Mouse (Mus musculus) cortical plate, adult 2 months (tissue): ENCODE measurements around the gene Rwdd3. TPM values are rescaled to one million over a fixed set of nuclear protein-coding genes. Genes with fewer than 3 reads are reported as not detected.

ENCODE experiments used
- H3K27ac ChIP-seq: fragments of 200-500 bp; 2 replicates; pipeline ENCODE4 v1.5.1; 2012; ENCODE audit warnings: low read length, control low read depth, inconsistent platforms; ENCODE audit not compliant: insufficient read depth
- H3K4me1 ChIP-seq: fragments of 200-500 bp; 2 replicates; pipeline ENCODE4 v1.6.1; 2011; ENCODE audit warnings: low read length; ENCODE audit not compliant: control insufficient read depth, insufficient read depth
- H3K4me3 ChIP-seq: fragments of 200-500 bp; 2 replicates; pipeline ENCODE4 v1.5.1; 2011; ENCODE audit warnings: mild to moderate bottlenecking, low read length, control low read depth; ENCODE audit not compliant: insufficient read depth
- CTCF ChIP-seq: fragments of 200-500 bp; IDR thresholded peaks from 2 replicates; pipeline ENCODE4 v1.5.1; 2011; ENCODE audit warnings: mild to moderate bottlenecking, control low read depth, low read length; ENCODE audit not compliant: insufficient read depth; ENCODE audit errors: extremely low read depth
- POLR2A ChIP-seq: fragments of 200-500 bp; IDR thresholded peaks from 2 replicates; pipeline ENCODE4 v1.6.1; 2011; ENCODE audit warnings: mild to moderate bottlenecking, low read length, control low read depth; ENCODE audit not compliant: insufficient read depth; ENCODE audit errors: extremely low read depth
- polyA plus RNA-seq: library from polyadenylated mRNA; depleted of rRNA; stranded (reverse); fragments of >200 nt; gene quantifications from 2 replicates; pipeline ENCODE4 v1.2.3, GENCODE M21; 2012

The Rwdd3 gene
- polyA plus RNA-seq, 1 experiment = 5.9 TPM

GRCm38 (mm10) chr3:121163271-121163819, 8.2 kb downstream of the Rwdd3 start:
- Histone ChIP-seq H3K4me1 (no peaks in the 10 kb centered on the region), H3K27ac (no peak overlapping the region), H3K4me3 (no peak overlapping the region)
- peak; percentile 70 for TF ChIP-seq CTCF
- TF ChIP-seq POLR2A = no peak

GRCm38 (mm10) chr3:121161661-121162060, 9.8 kb downstream of the Rwdd3 start:
- H3K4me3 ChIP-seq = no peak overlapping the region
- TF ChIP-seq CTCF (peak; percentile 25; the same call in 1 of the 2 replicates), POLR2A (no peak)
- no peak overlapping the region for H3K27ac ChIP-seq
- no peaks in the 10 kb centered on the region for H3K4me1 ChIP-seq

- TF ChIP-seq CTCF = no peak
- no peak for TF ChIP-seq POLR2A
- no peak overlapping the region for H3K27ac ChIP-seq
- H3K4me1 ChIP-seq = no peaks in the 10 kb centered on the region
- no peak overlapping the region for H3K4me3 ChIP-seq
Measured at GRCm38 (mm10) chr3:121160424-121160823, 11.1 kb downstream of the Rwdd3 start.

- Histone ChIP-seq H3K4me3 (no peak overlapping the region), H3K4me1 (no peaks in the 10 kb centered on the region), H3K27ac (no peak overlapping the region)
- TF ChIP-seq POLR2A = no peak
- no peak for TF ChIP-seq CTCF
Measured at GRCm38 (mm10) chr3:121159566-121159965, 11.9 kb downstream of the Rwdd3 start.

- Histone ChIP-seq H3K4me1 (no peaks in the 10 kb centered on the region), H3K4me3 (no peak overlapping the region), H3K27ac (no peak overlapping the region)
- TF ChIP-seq POLR2A = no peak
Measured at GRCm38 (mm10) chr3:121158901-121159351, 12.6 kb downstream of the Rwdd3 start.

DNA sequence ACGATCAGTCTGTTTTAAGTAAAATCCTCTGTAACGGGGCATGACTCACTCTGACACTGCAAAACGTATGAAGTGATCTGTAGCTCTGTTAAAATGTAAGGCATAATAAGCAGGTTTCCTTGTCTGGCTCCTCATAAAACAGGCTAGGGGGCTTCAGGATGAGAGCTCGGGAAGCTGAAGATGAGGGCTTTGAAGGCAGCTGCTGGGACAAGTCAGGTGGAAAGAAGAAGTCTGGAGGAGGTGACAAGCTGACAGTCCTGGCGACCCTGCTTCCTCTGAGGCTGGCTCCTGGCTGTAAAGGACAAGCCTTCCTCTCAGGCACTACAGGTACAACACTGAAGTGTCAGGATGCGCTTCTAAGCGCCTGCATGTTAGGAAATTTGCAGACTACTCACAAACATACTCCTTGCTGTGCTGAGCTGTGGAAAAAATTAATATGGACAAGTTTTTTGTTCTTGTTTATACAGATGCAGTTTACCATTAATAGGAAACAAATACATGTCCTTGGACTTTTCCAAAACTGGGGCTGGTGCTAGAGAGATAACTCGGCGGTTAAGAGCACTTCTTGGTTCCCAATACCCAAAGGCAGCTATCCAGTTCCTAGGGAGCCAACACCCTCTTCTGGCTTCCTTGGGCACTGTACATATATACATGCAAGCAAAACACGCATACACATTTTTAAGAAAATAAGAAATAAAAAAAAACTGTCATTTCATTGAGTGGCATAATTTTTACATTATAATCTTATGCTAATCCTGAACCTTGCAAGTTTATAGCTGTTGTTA, 13.8 kb downstream of the Rwdd3 start:
- Histone ChIP-seq H3K4me1 (no peaks in the 10 kb centered on the region), H3K27ac (0 out of 2 replicates have a peak overlapping the region, but pooled peaks have one; percentile 26), H3K4me3 (no peak overlapping the region)
- no peak for TF ChIP-seq POLR2A
- no peak for TF ChIP-seq CTCF

DNA sequence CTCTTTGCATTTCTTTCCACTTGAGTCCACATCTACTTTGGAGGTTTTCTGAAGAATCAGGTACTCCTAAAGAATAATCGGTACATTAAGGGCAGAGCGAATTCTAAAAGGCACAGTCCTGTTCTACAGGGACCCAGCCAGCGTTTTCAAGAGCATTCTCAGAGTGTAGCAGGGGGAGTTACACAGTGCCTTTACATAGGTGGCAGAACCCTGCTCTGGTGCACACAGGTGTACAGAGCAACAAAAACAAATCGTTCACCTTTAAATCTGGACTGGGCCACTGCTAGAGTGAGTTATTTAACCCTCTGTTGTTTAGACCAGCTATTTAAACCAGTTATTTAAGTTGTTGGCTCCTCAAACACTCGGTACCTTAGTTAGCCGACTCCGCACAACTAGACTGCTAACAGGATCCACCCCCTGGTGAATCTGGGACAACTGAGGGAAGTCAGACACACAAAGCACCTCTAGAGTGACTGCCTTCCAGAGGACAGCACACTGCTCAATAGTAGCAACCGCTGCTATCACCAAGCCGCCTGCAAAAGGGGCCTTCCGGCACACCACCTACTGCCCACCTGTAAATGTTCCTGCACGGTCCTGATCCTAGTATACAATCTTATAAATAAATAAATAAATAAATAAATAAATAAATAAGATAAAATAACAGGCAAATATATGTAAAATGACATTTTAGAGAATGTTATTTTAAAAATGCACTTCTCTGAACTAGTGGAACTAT, 14.9 kb downstream of the Rwdd3 start:
- TF ChIP-seq POLR2A (no peak), CTCF (no peak)
- Histone ChIP-seq H3K27ac (no peak overlapping the region), H3K4me3 (no peak overlapping the region), H3K4me1 (no peaks in the 10 kb centered on the region)

- Histone ChIP-seq H3K4me3 (no peak overlapping the region), H3K4me1 (no peaks in the 10 kb centered on the region), H3K27ac (no peak overlapping the region)
- TF ChIP-seq CTCF = no peak
- no peak for TF ChIP-seq POLR2A
Measured at GRCm38 (mm10) chr3:121156043-121156442, 15.5 kb downstream of the Rwdd3 start.

DNA sequence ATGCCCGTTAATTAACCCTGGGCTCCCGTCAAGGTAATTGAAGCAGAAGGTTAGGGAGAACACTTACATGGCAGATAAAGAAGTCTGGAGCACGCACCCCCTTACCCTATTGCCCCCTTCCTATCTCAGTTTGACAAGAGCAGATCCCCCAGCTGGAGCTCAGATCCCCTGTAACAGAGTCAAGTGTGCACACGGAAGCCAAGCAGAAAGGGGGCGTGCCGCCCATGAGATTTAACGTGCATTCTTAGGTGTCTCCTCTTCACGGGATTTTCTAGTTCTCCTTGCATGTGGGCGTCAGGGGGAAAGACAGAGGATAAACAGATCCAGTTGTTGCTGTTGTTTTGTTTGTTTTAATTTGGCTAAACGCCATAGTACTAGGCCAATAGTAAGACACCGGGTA, 37.6 kb downstream of the Rwdd3 start:
- H3K4me1 ChIP-seq = no peaks in the 10 kb centered on the region
- no peak overlapping the region for H3K27ac ChIP-seq
- no peak for TF ChIP-seq CTCF
- TF ChIP-seq POLR2A = no peak
- H3K4me3 ChIP-seq = no peak overlapping the region
